Mouse (Mus musculus) activated CD4-positive, CD25-positive, alpha-beta regulatory T cell, adult 4 months (primary cell): ENCODE data around the gene Dctn2. TPM values are rescaled to one million over a fixed set of nuclear protein-coding genes. Genes with fewer than 3 reads are reported as not detected.

Experiments
- ATAC-seq: one replicate; pipeline ENCODE4 v1.8.0; 2017
- polyA plus RNA-seq, 2 experiments: library from polyadenylated mRNA; unstranded; fragments of 100-300 nt; shearing (Covaris generic); gene quantifications; one replicate each; pipeline ENCODE4 v1.2.1; 2017

The Dctn2 gene
- polyA plus RNA-seq, 2 experiments from 2014 or later: 55.4 to 60.6 TPM

DNA sequence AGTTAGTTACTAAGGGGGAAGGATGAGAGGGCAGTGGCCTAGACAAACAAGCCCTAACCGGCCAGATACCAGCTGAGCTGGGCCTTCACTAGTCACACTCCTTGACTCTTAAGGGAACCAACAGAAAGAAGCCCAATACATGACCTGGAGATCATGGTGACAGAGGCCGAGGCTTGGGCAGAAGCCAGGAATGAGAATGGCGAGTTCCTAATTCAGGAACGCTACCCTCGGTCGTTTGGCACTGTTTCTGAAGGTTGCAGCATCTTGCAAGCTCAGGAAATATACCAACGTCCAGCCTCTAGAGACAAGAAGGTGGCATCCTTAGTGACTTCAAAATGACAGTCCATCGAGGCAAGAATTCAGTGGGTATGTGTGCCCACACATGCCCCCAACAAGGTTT, 1.8 kb upstream of the Dctn2 start:
- ATAC-seq: no peak

DNA sequence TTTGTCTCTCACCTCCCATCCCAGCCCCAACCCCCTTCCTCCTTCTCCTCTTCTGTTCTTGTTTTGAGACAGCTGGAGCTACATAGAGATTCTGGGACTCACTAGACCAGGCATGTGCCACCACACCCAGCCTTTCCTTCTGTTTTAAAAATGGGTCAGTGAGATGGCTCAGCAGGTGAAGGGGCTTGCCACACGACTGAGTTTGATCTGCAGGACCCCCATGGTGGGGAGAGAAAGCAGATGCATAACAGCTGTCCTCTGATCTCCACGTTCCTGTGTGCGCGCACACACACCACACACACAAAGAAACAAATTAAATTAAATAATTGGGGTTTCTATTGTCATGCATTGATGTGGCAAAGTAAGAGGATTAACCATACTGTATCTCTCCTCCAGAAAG, 1.2 kb upstream of the Dctn2 start:
- no peak for ATAC-seq

DNA sequence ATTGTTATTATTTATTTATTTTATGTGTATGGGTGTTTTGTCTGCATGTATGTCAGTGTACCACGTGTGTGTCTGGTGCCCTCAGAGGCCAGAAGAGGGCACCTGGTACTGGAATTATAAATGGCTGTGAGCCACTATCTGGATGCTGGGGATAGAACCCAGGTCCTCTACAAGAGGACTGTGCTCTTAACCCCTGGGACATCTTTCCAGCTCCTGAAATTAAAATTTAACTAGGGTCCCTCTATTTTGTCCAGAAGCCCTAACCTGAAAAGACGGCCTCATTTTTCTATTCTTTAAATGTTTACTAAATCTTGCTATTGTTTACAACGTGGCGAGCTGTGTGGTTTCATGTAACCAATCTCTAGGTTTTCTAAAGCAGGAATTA, 449 bp upstream of the Dctn2 start:
- ATAC-seq: no peak

DNA sequence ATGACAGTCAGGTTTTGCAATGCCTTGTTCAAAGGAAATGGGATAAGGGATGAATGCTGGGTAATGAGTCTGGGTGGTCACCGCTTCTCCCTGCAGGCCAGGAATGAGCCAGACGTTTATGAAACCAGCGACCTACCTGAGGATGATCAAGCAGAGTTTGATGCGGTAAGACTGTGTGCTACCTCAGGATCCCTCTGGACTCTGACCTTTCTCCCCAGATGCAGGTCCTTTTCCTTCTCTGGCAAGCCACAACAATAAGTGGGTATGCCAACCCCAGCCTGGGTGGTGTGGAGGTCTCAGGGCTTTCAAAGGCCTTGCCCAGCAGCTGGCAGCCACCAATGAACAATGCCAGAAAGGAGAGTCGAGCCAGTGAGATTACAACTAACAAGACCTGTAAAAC, 1.1 kb downstream of the Dctn2 start:
- no peak for ATAC-seq

DNA sequence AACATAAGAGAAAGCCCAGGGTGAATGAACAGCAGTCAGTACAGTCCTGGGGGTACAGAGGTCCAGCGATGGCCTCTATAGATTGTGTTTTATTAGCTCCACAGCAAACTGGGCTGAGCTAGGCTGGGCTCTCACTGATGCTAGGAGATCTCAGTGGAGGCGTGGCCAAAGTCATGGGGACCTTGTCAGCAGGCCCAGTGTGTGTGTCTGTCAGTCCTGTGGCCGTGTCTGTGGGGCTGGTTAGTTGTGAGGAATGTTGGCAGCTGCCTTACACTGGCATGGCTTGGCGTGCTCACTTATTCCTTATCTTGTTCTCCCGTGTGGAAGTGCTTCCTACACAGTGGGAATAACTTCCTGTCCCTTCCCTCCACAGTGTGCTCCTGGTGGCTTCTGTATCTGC, 2.2 kb downstream of the Dctn2 start:
- no peak for ATAC-seq

DNA sequence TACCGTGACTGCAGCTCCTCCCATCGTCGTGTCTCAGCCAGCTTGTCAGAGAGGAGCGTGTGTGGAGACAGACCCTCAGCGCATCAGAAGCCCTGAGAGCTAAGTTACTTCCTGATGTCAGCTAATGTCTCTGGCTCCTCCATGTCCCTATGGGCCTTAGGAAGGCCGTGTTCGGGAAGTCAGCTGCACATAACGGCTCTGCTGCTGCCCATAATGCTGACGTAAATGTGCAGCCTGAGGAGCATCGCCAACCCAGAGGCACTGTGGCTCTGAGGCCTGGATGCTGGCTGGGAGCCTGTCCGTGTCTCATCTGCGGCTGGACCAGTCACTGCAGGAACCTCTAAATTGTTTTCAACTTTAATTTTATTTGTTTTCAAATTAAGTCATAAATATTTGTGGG, 2.9 kb downstream of the Dctn2 start:
- ATAC-seq: no peak

DNA sequence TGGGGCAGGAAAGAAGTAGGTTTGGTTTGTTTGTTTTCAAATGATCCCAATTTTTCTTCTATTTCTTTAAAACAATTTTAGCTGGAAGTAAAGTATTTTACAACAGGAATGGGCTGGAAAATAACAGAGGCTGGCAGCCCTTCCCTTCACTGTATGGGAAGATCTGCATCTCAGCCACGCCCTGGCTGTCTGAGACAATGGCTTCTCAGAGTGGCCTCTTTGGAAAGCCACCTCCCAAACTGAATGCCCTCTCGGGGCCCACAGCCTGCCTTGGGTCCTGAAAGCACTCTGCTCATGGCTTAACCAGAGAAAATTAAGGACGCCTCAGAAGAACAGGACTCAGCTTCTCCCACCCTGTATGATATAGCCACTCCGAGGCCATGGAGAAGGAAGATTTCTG, 3.7 kb downstream of the Dctn2 start:
- ATAC-seq: no peak

DNA sequence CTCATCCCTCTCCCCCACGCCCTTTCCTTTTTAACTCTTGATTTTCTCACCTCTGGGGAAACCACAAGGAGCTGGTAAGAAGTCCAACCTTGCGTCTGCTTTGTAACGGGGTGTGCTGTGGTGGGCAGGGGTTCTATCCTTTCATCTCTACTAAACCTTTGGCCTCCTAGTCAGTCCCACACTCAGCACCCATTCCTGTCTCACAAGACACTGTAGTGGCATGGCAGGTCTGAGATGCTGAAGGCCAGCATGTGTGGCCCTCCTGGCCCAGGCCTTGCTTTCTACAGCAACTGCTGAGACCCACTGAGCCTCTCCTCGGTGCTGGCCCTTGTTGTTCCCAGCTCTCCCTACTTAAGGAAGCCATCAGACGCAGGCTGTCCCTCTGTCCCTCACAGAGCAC, 6.2 kb downstream of the Dctn2 start:
- no peak for ATAC-seq

DNA sequence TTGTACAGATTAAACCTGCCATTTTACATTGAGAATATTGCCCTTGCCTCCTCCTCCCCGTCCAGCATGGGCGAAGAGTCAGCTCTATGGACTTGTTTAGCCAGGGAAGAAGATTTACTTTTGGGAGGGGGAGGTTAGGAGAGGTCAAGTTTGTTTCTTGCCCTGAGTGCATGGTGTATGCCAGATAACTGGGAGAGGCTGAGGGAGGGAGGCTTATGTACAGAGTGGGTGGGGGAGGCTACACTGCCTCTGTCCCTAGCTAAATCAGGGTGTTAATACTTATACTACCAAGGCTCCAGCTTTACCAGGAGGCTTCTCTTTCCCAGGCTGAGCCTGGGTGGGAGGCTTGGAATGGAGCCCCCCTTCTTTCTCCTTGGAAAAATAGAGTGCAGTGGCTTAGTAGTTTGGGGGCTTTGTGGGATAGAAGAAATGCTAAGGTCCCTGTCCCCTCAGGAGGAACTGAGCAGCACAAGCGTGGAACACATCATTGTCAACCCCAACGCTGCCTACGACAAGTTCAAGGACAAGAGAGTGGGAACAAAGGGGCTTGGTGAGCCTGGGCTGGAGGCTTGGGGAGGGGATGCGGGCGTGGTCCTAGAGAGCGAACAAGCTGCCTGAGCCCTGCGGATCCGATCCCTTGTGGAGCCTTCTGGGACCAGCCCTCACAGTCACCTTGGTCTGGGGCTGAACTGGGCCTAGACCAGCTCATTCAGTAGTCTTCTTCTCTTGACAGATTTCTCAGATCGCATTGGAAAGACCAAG, 8.3 kb downstream of the Dctn2 start:
- ATAC-seq: no peak

DNA sequence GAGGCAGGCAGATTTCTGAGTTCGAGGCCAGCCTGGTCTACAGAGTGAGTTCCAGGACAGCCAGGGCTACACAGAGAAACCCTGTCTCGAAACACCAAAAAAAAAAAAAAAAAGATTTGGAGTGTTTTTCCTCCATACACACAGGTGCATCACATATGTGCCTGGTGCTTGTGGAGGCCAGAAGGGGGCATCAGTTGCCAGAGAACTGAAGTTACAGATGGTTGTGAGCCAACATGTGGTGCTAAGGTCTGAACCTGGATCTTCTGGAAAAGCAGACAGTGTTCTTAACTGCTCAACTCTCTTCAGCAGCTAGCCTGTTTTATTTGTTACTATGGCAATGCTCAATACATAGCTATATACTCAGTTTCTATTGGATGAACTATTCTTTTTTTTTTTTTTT, 13.6 kb downstream of the Dctn2 start:
- ATAC-seq: no peak

DNA sequence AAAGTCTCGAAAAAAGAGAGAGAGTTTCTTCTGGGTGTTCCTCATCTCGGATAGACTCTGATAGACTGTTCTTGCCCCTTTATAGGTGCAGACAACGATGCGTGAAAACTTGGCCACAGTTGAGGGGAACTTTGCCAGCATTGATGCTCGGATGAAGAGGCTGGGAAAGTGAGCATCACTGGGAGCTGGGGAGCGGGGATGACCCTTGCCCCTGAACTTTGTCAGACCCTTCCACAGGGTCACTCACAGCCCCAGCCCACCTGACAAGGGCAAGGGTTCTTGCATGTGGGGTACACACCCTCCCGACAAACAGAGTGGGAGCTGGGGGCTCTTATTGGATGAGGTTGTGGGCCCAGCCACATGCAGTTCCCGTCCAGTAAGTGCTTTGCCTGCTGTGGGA, 15.1 kb downstream of the Dctn2 start:
- no peak for ATAC-seq

DNA sequence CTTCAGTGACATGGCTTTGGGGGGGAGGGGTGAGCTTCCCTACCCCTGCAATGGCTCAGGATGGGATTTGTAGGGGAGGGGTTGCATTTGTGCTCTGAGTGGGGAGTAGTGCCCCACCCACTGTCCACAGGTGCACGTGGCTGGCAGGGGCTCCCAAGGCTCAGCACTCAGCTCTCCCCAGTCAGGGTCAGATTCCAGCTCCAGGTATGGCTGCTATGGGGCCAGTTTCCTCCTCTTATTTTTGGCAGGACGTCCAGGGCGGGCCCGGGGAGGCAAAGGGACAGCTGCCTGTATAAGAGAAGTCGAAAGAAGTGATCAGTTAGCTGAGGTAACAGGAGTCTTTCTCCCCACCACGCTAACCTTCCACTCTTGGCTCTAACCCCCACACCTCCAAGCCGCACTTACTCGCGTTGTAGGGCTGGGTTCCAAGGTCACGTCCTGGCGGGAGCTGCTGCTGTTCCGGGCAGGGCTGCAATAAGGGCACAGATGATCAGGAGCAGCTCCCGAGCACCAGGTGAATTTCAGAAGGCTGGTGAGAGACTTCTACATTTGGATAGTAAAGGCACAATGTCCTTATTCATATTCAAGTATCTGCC, 16.6 kb downstream of the Dctn2 start:
- no peak for ATAC-seq

DNA sequence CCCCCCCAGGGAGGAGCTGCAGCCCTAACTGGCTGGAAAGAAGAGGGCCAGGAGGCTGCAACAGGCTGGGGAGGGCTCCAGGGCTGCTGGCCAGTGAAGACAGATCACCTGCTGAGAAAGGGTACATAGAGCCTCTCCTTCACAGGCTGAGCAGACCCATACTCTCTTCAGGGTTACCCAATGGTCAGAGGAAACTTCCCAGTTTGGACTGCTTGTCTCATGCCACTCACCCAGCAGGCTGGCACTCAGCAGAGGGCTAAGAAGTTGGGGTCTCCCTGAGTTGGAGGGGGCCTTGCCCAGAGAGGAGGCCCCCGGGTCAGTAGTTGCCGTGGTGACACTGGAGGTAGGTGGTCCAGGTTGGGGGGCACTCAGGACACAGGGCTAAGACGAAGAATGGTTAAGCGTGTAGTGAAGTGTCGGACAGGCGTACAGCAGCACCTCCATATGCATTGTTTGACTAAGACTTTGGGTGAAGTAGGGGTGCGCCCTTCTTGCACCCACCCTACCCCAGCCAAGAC, 18.0 kb downstream of the Dctn2 start:
- no peak for ATAC-seq

DNA sequence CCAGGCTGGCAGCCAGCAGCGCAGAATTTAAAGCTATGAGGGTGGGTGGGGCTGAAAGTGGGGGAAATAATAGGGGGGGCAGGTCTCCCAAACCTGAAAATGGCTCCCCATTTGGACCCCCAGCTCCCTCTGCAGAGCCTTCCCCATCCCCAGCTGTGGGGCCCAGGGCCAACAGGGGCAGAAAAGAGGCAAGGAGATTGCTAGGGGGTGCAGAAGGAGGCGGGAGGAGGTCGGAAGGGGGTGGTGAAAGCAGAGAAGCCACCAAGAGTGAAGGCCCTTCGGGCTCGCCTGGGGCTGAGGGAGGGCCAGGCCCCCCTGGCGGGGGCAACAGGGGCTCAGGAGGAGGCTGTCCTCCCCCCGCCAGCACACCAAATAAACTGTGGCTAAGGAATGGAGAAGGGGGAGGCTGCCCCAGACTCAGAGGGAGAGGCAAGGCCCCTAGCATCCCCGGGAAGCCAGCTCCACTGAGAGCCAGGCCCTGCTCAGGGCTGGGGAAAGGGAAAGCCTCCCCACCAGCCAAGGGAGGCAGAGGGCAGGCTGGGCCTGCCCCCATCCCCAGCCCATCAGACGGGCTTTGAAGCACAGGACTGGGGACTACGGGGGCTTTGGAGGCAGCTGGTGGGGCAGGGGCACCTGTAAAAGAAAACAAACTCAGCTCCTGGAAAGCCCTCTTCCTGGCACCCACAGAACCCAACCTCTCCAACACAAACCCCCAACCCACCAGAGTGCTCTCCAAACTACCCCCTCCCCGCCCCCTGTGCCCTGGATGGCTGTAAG, 18.7 kb downstream of the Dctn2 start:
- no peak for ATAC-seq

DNA sequence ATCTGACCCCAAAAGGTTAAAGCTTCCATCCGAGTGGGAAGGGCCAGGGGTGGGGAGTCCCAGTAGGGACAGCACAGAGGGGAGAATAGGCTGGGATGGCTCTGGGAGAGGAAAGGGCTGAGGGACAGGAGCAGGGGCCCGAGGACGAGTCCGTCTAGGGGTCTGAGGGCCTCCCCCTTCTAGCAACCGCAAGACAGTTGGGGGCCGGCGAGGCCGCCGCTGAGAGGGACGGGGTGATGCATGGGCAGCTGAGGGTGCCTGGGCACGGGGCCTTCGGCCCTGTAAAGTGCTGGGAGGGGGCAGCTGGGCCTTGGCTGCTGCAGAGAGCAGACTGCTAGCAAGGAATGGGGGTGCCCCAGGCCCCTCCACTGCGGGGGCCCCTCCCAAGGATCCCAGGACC, 19.5 kb downstream of the Dctn2 start:
- no peak for ATAC-seq

DNA sequence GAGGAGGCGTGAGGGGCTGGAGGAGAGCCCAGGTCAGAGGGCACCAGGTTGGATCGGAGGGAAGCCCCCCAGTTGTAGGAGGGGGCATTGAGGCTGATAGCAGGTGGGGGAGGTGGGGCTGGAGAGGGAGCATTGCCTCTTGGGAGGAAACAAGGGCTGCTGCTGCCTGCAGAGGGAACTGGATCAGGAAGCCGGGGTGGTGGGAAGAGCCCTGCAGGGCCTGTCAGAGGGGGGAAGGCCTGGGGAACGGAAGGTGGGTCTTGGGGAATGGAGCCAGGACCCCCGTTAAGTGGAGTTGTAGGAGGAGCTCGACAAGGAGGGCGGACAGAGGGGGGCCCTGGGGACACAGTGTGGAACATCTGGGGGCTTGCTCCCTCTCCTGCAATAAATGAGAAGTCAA, 20.0 kb downstream of the Dctn2 start:
- ATAC-seq: no peak

DNA sequence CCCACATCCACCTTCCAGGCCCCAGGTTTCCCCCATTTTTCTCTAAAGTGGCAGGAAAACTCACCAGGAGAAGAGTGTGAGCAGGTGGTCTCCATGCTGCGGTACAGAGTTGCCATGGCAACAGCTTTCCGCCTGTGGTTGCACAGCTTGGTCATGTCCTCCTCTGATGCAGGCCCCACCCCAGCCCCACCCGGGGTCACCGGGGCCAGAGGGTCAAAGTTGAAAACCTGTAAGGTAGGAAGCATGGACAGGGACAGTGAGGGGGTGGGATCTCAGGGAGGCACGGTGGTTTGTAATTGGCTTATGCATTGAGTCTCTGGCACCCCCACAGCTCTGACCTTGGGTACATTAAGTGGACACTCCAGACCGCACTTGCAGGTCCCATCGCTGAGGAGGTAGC, 20.6 kb downstream of the Dctn2 start:
- ATAC-seq: no peak

DNA sequence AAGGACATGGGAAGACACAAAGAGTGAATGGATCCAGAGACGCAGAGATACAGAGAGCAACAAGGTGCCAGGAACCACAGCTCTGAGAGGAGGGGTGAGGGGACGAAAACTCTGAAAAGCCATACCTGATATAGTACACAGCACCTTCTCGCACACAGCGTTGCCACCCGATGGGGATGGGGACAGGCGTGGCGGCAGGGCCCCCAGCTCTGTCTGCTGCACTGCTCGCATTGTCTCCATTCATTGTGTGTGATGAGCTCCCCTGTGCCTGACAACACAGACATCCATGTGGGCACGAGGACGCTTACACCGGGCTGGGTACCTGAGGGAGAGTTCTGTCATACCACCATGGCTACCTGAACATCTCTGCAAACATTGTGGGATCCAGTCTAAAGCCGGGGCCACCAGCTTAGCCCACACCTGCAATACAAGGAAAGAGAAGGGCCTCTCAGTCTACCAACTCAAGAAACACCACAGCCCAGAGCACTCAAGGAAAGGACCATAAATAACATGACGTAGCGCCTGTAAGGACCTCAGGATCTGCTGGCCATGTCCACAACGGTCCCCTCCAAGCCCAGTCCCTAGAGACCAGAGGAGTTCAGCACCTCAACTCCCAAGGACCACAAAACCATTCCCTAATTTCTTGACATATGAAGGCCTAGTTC, 21.2 kb downstream of the Dctn2 start:
- no peak for ATAC-seq

DNA sequence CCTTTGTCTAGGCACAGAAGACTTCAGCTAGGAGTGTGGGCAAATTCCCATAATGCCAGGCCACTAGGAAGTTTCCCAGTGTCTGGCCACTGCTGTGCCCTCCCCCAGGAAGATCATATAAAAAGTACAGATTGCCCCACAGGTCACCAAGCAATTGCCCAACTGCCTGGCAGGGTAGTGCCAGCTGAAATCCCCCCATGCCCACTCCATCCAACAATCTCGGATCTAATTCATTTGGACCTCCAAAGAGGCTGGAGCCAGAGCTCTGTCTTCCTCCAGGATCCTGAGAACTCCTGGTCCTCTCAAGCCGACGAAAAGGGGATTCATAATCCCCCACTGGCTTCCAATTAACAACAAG, 21.7 kb downstream of the Dctn2 start:
- no peak for ATAC-seq

DNA sequence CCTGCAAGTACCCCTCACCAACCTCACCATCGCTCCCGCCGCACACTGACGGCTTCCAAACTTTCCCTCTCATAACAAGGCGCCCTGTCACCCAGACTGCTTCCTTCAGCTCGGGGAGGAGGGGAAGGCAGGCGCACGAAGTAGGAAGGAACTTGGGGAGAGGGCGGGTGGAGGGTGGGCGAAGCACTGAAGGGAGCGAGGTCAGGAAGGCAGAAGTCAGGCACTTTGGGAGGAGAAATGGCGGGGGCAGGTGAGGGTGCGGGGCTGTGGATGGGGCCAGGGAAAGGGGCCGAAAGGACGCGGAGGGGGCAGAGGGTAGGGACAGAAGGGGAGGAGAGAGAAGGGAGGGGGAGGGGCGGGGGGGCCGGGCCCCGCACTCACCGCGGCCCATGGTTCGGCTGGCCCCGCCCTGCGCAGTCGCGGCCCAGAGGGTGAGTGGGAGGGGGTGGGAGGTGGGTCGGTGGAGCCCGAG, 22.2 kb downstream of the Dctn2 start:
- ATAC-seq: no peak

DNA sequence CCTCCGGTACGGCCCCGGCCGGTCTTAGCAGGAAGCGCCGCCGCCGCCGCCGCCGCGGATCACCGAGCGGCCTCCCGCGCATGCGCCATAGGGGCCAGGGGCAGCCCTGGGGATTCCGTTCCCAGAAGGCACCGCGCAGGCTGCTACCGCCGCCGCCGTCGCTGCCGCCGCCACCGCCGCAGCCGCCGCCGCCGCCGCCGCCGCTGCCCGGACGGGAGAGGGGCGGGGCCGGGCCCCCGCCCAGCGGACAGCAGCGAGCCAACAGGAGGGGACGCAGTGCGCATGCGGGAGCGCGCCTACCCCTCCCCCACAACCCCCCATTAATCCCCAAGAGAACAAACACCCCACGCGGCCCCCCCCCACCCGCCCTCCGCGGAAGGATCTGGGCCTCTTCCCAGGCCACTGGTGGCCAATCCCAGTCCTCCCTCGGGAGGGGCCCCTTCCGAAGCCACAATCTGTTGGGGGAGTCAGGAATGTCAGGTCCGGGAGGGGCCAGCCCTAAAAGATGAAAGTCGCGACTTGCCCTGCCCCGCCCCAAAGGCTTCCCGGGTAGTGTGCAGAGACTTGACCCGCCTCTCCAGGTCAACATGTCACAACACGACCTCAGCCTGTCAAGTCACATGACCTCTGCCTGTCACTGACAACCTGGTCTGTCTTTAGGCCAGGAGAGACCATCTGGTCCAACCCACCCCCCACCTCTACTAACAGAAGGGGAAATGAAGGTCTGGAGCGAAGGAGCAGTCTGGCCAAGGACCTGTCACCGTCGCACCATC, 22.8 kb downstream of the Dctn2 start, which contains the start of gene Mbd6:
TSS of gene Mbd6 (minus strand) at position 219 of the 773 bp plus-strand sequence.
- peak; percentile 15 for ATAC-seq

DNA sequence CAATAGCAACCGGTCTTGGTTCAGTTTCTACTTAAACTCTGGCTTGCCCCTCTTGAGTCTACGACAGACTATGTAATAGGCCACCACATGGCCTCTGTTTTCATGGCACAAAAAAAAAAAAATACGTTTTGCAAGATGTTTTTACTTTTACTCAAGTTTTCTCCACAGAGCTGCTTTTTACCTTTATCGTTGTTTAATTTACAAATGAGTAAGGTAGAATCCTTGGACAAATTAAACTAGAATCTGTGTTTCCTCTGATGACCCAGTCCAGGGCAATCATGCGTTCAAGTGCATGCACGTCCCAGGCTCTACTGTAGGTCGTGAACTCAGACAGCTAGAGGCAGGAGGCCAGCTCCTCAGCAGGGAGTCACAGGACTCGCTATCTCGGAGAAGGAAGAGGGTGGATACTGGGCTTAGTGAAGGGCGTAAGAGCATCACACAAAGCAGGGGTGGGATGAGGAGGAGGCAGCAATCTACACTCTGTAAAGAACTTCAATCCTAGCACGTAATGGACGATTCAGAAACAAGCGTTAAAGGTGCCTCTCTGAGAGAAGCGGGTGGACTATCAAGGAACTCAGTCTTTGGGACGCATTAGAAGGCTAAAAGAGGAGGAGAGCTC, 23.5 kb downstream of the Dctn2 start:
- peak; percentile 28 for ATAC-seq
